In the genomic region with DNA sequence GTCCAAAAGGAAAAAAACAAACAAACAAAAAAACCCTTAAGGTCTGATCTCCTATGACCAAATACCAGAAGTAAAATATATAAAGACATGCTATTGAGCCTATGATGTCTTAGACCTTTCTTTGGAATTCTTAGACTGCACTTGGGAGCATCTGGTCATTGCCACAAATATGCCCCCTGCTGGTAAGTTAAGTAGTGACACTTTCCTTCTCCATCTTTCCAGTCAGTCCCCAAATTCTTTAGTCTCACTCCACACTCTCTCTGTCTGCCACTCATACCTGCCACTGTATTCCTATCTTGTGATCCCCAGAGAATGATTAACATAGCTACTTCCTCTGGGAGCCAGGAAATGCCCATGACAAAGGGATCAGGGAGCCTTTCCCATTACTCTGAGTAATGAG, we compare ENCODE assay signal across 9 mouse cellular contexts. TPM values are rescaled to one million over a fixed set of nuclear protein-coding genes. Genes with fewer than 3 reads are reported as not detected.
A peak's percentile ranks its signal among the peaks of the same experiment; 100 is the strongest.
DNase-seq lines count a peak whose midpoint lies in the region; ATAC-seq and TF ChIP-seq lines count a peak whose summit lies in the region.
"Had no signal": no experiment of that assay in that cellular context is flagged by ENCODE, and none has a peak within 500 bp of the region (broad histone marks: within the 10 kb centered on the region; RNA-seq: fewer than 3 reads in every experiment).

No protein-coding gene starts in this region.

- H3K27me3 ChIP-seq in forebrain, embryonic 12.5 days: peaks cover 24% of the 10 kb centered on the region

- peak; percentile 41 to 50 for DNase-seq in cerebellum, adult 18-20 months
- DNase-seq in cerebellum, adult 11-12 months: no peak
- peak; percentile 67 to 68 for DNase-seq in layer of hippocampus, adult 2 months (ENCODE audit: low spot score in 2 of 2)
- DNase-seq in layer of hippocampus, adult 9-10 months (ENCODE audit: low spot score): no peak
- peak; percentile 52 for DNase-seq in embryo, embryonic 9.5 days (ENCODE audit: extremely low spot score)
- DNase-seq in mesoderm, embryonic 11.5 days (ENCODE audit: low read depth, low spot score): peak; percentile 62

- H3K4me1 ChIP-seq in forebrain, embryonic 12.5 days: peaks cover 13% of the 10 kb centered on the region

- H3K9ac ChIP-seq in forebrain, embryonic 12.5 days: no peak overlapping the region

- ATAC-seq in CD4-positive, CD25-positive, alpha-beta regulatory T cell, adult 4 months: peak; percentile 28
- no peak for ATAC-seq in forebrain, embryonic 12.5 days (ENCODE audit: low FRiP score)

- TF ChIP-seq CTCF in layer of hippocampus, adult 2 months (conservative IDR thresholded peaks at IDR 0.05): peak; percentile 92

- H3K9me3 ChIP-seq in forebrain, embryonic 12.5 days: no peaks in the 10 kb centered on the region

- H3K4me3 ChIP-seq in layer of hippocampus, adult 2 months: no peak overlapping the region
- no peak overlapping the region for H3K4me3 ChIP-seq in forebrain, embryonic 12.5 days (replicated peaks)
- H3K4me3 ChIP-seq: erythroblast, embryonic 14.5 days had no signal

- H3K27ac ChIP-seq in layer of hippocampus, adult 2 months: no peak overlapping the region
- no peak overlapping the region for H3K27ac ChIP-seq in forebrain, embryonic 12.5 days

- no peaks in the 10 kb centered on the region for H3K36me3 ChIP-seq in forebrain, embryonic 12.5 days (replicated peaks)

- H3K4me2 ChIP-seq in forebrain, embryonic 12.5 days: no peak overlapping the region

RNA-seq across cellular contexts. Expression of gene Myoz1, which starts 2.0 kb away (rescaled TPM):
- not detected for total RNA-seq in layer of hippocampus, adult 2 months (2021)
- not detected for polyA plus RNA-seq in CD4-positive, CD25-positive, alpha-beta regulatory T cell, adult 4 months (2017; shearing (Covaris generic))
- polyA plus RNA-seq in forebrain, embryonic 12.5 days (2016; fragmentation: Nextera tagmentation; extraction: Ambion mirVana): not detected in 2 replicates
- polyA plus RNA-seq: erythroblast, embryonic 14.5 days had no signal

RNA-seq across cellular contexts. Expression of gene Synpo2l, which starts 9.8 kb away (rescaled TPM):
- total RNA-seq in layer of hippocampus, adult 2 months (2021): under 1 TPM; 0.15 to 0.23 TPM
- polyA plus RNA-seq in CD4-positive, CD25-positive, alpha-beta regulatory T cell, adult 4 months (2017; shearing (Covaris generic)): not detected
- polyA plus RNA-seq in forebrain, embryonic 12.5 days (2016; fragmentation: Nextera tagmentation; extraction: Ambion mirVana): 0.24 and 0.50 TPM in 2 replicates
- polyA plus RNA-seq: erythroblast, embryonic 14.5 days had no signal

RNA-seq across cellular contexts. Expression of gene Sec24c, which starts 15.8 kb away (rescaled TPM):
- 100 to 1,000 TPM; 104 to 108 TPM for total RNA-seq in layer of hippocampus, adult 2 months (2021)
- polyA plus RNA-seq in CD4-positive, CD25-positive, alpha-beta regulatory T cell, adult 4 months (2017; shearing (Covaris generic)): 100 to 1,000 TPM; 120 to 181 TPM
- 87.6 and 94.8 TPM in 2 replicates for polyA plus RNA-seq in forebrain, embryonic 12.5 days (2016; fragmentation: Nextera tagmentation; extraction: Ambion mirVana)

RNA-seq across cellular contexts. Expression of gene Usp54, which starts 17.5 kb away (rescaled TPM):
- 10 to 100 TPM; 51.4 to 57.1 TPM for total RNA-seq in layer of hippocampus, adult 2 months (2021)
- polyA plus RNA-seq in CD4-positive, CD25-positive, alpha-beta regulatory T cell, adult 4 months (2017; shearing (Covaris generic)): 1 to 10 TPM; 2.1 to 2.9 TPM
- polyA plus RNA-seq in forebrain, embryonic 12.5 days (2016; fragmentation: Nextera tagmentation; extraction: Ambion mirVana): 15.8 and 18.9 TPM in 2 replicates

RNA-seq across cellular contexts. Expression of gene Fut11, which starts 36.4 kb away (rescaled TPM):
- total RNA-seq in layer of hippocampus, adult 2 months (2021): 10 to 100 TPM; 14.8 to 15.5 TPM
- 1 to 10 TPM; 5.6 to 7.7 TPM for polyA plus RNA-seq in CD4-positive, CD25-positive, alpha-beta regulatory T cell, adult 4 months (2017; shearing (Covaris generic))
- 20.5 and 23.3 TPM in 2 replicates for polyA plus RNA-seq in forebrain, embryonic 12.5 days (2016; fragmentation: Nextera tagmentation; extraction: Ambion mirVana)

Comparison
In these comparisons a context has a peak if more than half of its experiments do, and no peak if none do; other contexts are left out.
1. DNase-seq: peak in cerebellum, adult 18-20 months (2 of 2), layer of hippocampus, adult 2 months (2 of 2), embryo, embryonic 9.5 days (single experiment) and mesoderm, embryonic 11.5 days (single experiment); none in cerebellum, adult 11-12 months (single experiment) and layer of hippocampus, adult 9-10 months (single experiment).